Mouse (Mus musculus) monocyte, adult 2 months (primary cell): ENCODE measurements around the gene Mast4.

Source experiments
- DNase-seq, 2 experiments: peaks; one replicate each; pipeline ENCODE4 v3.0.0; 2022; ENCODE audit warnings: low spot score in 2 of 2, low read depth in 1 of 2

Mast4 gene

DNA sequence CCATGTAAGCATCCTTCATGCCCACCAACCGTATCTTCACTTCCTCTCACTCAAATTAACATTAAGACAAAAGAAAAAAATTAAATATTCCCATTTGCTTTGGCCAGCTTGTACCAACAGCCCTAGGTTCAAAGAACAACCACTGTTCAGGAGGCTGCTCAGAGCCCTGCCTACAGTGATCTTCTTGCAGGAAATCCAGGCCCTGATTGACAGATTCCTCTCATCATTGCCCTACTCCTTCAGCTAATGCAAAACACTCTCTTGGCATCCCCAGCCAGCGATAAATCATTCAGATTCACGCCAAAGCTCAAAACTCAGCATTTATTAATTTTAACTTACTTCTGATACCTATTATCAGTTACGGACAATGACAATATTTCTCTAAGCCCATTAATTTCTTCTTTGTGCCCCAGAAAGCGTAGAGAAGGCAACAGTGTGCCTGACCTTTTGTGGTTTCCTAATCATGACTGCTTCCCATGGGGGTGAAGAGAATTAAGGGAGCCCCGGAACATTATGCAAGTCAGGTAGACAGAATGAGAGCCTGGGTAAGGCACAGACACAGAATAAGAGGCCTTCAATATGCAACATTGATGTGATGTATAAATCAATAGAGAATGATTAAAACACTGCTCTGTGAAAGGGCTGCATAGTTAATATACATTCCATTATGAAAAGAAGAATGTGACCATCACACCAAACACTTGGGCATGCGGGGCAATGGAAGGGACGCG, 135.9 kb downstream of the Mast4 start:
- no peak for DNase-seq

DNA sequence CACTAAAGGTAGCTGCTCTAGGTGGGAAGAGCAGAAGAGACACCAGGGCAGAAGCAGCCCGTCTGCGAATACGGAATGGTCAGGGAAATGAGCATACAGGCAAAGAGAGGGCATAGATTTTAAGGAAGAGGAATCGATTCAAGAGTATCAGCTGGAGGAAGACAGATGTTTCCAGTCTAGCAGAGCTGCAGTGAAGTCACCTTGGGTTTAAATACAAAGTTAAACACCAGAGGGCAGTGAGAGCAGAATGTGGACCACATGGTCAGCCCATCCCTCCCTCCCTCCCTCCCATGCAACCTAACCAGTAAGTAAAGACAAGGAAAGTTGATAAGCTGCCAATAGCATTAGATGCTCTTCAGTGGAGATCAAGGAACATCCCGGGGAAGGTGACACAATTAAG, 138.0 kb downstream of the Mast4 start:
- DNase-seq = no peak

DNA sequence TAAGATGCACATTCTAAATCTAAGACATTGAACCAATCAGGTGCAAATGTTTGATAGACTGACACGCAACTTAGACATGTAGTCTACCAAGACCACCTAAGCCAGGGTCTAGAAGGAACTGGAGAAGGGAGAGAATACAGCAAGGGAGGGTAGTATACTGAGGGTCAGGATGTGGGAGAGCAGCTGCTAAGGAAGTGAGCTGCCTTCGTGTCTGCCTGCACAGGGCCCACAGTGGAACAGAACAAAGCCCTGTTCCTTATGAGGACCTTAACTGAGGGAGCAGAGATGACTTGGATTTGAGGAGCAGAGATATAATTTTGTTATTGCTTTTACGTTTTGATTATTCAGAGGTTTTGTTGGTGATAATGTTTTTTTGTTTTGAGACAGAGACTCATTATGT, 138.4 kb downstream of the Mast4 start:
- DNase-seq = no peak

DNA sequence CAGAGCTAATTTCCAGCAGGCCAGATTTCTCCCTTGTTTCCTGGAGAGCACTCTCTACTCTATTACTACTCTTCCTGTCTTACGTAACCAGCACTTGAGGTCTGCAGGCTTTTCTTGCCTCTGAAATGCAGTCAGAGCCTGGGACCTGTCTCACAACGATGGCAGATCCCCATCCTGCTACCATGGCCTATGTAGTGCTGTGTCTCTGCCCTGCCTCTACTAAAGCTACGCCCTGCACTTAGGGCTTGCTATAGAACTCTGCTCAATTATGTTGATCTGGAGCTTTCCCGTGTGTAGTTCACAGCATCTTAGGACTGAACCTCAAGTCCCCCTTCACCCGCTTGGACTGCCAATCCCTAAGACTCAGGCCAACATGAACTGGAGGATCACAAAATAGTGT, 150.7 kb downstream of the Mast4 start:
- DNase-seq = no peak

DNA sequence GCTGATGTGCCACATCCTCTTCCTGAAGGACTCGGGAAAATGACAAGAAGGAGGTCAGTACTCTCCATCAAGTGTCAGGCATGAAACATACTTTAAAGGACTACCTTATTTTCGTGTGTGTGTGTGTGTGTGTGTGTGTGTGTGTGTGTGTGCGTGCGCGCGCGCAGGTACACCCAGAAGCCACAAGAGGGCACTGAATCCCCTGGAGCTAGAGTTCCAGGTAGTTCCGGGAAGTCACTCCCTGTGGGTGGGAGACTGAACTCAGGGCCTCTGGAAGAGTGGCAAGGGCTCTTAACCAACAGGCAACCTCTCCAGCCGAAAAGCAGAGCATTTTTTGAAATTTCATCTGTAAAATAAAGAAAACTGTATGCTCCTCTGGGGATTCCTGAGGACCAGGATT, 152.5 kb downstream of the Mast4 start:
- no peak for DNase-seq

DNA sequence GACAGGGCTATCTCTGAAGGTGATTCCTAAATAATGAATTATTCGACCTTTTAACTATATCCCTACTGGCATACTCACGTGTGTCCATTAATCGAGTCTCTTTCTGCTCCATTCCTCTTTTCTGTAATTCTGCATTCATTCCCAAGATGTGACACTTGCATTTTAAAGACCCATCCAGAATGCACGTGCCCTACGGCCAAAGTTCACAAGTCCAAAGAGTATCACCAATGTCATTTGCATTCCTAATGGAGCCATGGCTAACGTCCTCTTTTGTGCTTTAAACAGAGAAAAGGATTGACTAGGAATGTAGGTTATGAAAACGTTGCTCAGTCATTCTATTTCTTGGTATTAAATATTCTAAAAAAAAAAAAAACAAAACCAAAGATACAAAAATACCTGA, 157.4 kb downstream of the Mast4 start:
- no peak for DNase-seq

DNA sequence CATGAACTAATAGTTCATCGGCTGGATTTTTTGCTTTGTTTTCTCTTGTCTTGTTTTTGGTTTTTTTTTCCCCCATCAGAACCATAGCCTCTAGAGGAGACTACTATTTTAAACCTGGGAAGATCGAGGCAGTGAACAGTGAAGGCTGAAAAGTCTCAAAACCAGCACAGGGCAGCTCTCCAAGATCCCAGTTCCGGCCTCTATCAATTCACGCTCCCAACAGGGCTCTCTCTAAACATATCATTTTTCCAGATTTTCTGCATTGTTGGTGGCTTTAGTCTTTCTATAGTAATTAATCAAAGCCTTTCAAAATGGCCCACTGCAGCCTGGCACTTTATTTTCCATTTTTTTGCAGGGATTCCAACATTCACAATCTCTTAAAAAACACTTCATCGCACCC, 159.9 kb downstream of the Mast4 start:
- no peak for DNase-seq

DNA sequence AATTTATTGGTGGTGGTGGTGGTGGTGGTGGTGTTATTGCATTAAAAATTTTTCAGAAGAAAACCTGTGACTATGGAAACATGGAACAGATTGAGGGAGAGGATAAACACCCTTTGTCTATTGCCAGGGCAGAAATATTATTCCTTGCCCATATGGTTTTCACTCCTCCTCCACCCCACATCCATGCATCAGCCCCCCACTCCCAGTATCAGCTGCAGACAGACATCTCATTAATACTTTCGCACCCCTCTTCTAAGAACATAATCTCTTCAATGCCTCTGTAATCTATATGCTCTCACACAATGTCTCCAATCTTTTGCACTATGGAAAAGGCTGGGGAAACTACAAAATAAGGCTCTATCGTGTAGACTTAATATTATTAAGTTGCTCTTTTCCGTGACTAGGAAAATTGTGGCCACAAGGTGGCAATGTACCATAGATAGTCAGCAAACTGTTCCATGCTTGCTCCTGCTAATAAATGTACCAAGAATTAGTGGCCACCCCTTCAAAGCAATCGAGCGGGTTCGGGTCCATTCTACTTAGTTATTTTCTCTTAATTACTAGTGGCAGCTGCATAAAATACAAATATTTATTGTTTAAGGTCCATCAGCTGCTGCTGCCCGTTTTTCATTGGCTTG, 160.6 kb downstream of the Mast4 start:
- no peak for DNase-seq

DNA sequence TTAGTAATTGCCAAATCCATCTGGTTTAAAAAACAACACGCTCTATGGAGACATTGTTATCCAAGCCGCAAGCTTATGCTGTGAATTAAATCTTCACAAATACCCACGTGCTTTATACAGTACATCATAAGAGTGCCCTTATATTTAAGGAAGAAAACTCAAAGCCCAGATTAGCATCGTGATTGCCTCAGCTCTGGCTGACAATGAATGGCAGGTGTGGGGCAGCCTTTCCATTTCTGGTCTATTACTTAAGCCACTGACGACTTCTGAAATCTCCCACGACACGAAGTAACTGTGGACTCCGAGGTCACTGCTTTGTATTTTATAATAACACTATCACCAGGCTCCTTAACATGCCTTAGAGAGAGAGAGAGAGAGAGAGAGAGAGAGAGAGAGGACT, 182.4 kb downstream of the Mast4 start:
- no peak for DNase-seq

DNA sequence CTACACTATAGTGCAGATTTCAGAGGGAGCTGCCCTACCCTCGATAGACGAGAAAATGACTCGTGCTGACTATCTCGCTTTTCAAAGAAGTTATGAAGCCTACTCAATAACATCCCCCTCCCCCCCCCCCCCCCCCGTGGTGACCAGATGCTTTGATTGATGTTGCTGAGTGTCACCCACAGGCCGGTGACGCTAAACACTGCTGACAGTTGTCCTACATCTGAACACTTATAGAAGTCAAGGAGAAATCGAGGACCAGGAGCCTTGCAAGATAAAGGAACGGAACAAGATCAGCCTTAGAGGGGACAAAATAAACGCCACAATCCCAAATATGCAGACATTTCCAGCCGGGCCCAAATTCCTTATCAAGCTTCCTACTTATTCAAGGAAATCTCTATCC, 183.1 kb downstream of the Mast4 start:
- no peak for DNase-seq

DNA sequence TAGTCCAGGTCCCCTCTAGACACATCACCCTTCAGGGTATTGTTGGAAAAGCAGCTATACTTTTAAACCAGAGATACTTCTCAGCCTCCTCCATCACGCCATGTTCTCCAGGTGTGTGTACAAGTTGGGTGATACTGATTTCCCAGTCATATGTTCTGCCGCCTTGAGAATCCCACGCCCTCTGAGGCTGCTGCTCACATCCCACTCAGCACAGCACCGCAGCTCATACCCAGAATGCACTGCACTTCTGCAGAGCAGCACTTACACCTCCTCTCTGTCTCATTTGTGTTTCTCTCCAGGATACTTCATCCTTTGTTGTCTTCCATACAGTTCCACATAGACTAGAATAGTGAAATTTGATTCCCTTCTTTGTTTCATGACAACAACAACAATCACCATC, 183.6 kb downstream of the Mast4 start:
- DNase-seq = no peak

DNA sequence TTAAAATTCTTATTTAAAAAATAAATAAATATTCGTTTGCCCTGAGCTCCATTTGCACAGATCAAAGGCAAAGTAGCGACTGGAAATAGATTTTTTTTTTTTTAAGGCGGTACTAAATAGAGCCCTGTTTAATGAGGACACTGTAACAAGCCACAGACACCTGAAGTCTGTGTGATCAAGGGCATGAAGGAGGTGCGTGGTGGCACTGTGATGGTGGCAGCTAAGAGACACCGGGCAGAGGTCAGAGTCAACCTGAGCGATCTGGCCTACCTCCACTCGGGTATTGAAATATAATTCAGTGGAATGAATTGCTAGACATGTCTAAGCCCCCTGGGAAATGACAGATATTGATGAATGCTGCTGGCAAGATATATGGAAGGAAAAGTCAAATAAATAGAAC, 184.9 kb downstream of the Mast4 start:
- no peak for DNase-seq

DNA sequence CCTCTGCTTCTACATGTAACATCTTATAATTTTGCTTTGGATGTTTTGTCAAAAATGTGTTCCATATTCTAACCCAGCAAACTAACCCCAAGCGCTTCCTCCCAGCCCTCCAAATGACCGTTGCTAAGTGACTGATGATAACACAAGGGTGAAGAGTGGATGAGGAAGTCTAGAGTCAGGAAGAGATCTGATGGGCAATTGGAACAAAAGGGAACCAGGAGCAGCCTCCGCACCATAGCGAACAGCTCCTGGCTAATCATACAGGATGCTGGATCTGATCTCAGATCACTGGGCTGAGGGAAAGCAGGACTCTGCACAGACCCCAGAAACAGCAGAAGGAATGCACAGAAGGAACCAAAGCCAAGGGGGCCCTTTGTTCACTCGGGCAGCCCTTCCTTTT, 190.0 kb downstream of the Mast4 start:
- DNase-seq = no peak

DNA sequence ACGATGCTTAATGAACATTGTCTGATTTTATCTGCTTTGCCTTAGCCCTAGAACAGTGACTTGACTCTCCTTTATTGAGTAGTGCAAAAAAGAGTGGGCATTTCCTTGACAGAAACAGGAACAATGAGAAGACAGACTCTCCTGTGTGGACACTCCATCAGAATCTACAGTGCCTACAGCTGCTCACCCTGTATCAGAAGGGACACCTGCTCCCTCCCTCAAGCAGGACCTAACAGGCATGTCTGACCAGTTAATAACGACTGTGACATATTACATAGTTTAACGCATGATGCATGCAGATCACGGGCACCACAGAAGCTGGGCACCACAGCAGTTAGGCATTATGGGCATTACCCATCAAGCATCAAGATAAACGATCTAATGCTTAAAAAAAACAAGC, 193.0 kb downstream of the Mast4 start:
- no peak for DNase-seq

DNA sequence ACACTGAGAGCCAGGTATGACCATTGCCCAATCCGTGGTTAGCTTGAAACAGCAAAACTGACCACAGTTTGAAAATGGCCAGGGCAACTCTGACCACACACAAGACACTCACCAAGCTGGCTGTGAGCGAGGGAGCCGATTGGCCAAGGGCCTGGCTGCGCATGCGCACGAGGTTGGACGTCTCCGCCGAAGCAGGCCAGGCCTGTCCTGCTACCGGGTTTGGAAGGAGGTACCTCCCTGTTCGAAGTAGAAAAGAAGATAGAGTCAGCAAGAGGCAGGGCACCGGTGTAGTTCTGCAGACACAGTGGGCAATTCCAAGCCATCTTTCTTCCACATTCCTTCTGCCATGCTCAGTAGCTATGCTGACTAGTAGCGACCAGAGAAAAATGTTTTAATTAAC, 194.2 kb downstream of the Mast4 start:
- no peak for DNase-seq

DNA sequence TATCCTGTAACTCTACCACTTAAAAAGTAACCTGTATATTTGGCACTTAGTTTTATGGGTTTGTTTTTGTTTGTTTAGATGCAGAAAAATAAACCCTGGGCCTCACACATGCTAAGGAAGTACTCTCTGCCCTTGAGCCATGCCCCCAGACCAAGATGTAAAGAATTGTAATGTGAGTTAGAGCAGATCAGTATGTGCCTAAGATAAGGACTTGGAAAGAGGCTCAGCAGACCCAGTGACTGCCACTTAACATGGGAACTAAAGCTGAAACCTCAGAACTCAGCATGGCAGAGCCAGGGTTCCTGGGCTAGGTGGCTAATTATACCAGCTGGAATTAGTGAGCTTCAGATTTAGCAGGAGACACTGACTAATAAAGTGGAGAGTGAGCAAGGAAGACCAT, 196.0 kb downstream of the Mast4 start:
- no peak for DNase-seq

DNA sequence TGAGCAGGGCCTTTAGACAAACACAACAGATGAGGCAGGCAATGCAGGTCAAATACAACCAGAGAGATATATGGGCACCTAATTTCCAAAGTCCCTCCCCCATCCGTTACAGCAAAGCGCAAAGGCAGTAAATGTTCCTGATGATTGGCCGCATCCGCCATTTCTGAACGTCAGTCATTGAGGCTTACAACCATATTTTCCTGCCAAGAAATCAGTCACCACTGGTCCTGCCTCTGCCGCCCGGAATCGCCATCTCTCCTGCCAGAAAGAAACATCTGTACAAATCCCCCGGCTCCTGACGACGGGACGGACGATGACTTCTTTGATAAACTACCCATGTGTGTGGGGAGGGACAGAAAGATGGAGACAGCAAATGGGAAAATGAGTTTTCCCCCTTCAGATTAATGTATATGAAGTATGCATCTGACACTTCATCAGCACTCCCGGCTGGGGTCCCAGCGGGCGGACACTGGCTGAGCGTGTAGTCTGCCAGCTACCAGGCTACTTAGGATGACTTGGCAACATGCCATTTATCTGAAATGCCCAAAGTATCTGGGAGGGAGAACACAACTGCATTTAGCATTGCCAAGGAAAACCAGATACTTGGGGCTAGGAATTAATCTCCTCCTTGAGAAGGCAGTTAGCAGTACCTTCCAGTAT, 198.9 kb downstream of the Mast4 start:
- no peak for DNase-seq

DNA sequence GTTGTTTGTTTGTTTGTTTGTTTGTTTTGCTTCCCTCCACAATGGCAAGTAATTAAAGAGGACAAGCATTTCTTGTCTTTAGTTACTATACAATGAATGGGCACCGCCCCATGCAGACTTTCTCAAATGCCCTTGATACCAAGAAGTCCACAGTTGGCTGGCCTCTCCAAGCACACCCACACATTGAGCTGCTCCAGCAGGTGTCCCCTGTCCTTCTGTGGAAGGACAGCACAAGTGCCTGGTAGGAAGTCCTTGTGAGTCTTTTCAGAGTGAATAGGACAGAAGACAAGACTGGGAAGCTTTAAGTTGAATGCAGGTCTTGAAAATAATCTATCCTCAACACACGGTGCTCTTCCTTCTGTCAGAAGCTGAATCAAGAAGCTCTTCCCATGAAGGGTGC, 202.5 kb downstream of the Mast4 start:
- no peak for DNase-seq

DNA sequence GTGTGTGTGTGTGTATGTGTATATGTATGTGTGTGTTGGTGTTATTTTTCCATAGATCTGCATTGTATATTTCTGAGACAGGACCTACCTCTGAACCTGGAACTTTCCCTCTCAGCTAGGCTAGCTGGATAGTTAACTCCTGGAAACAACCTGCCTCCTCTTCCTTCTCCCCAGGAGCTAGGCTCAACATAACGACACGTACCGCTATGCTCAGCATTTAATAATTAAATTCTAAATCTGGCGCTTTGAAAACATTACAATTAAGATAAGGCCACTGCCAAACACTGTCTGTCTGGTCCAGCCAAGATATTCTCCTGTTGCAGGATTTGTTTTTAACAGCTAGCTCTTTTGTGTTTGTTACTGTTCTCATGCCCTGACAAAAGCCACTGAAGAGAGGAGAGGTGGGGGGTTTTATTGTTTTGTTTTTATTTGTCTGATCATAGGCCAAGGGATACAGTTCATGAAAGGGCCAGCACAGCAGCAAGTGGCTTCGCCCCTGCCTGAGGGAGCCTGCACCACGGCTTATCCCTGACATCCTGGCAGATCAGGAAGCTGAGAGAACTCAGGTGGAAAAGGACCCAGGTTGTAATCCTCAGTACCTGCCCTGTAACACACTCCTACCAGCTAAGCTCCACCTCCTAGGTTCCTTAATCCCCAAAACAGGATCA, 205.0 kb downstream of the Mast4 start:
- DNase-seq = no peak

DNA sequence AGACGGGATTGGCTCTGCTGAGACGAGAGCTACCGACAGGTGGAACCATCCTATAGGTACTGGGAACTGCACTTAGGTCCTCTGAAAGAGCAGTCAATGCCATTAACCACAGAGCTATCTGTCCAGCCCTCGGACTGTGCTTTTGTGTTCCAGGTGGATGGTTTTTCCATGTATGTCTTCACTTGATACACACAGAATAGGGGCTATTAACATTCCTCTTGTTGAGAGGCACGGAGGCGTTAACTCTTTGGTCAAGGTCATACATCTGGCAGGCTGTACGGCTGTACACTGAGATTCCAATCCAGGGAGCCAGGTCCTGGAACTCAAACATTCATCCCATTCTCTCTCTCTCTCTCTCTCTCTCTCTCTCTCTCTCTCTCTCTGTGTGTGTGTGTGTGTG, 205.6 kb downstream of the Mast4 start:
- no peak for DNase-seq

DNA sequence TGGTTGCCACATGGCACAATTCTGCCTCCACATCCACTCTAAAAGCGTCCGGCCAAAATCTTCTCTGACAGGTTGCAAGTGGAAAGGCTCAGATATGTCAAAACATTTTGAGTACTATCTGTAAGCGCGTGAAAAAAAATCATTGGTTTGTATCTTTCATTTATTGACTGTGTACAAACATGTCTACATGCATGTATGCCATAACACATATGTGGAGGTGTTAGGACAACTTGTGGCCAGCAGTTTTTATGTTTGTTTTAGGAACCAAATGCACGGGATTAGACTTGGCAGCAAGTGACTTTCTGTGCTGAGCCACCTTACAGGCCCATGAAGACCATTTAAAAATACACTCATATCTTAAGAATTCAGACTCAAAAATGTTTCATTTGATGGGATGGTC, 206.7 kb downstream of the Mast4 start:
- no peak for DNase-seq

DNA sequence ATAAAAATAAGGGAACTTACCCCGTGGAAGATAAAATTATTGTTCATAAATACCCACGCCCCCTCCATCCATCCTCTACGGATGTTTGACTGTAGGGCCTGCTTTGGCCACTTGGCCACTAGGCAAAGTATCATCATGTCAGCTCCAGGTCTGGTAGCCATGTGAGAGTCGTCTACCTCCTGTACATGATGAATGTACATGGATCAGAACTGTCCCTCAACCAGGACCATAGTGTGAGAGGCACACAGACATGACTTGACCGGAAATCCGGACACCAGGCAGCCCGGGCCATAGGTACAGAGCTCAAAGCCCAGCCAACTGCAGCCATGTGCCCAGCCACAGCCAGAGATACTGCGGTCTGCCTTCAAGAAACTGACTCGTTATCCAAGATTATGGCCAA, 210.6 kb downstream of the Mast4 start:
- DNase-seq = no peak
